Mouse (Mus musculus): ENCODE data around the gene Dst.
"Not testable (repeated sequence)": the region's sequence is repeated elsewhere in the genome, so short reads cannot be mapped to it uniquely, and the experiment has no call there.

Gene Dst

GRCm38 (mm10) chr1:34066401-34066800, 158.4 kb downstream of the Dst start:
- not testable (repeated sequence) for DNase-seq (ENCODE audit: low spot score)

GRCm38 (mm10) chr1:34068341-34068740, 160.3 kb downstream of the Dst start:
- DNase-seq (ENCODE audit: low spot score): no peak

- no peak for DNase-seq (ENCODE audit: low spot score)
These were observed 161.7 kb downstream of the Dst start for GRCm38 (mm10) chr1:34069514-34070290.

- DNase-seq (ENCODE audit: low spot score): no peak
These were observed 162.4 kb downstream of the Dst start for GRCm38 (mm10) chr1:34070474-34070873.

- DNase-seq (ENCODE audit: low spot score): no peak
These were observed 163.1 kb downstream of the Dst start for GRCm38 (mm10) chr1:34070991-34071639.

- DNase-seq (ENCODE audit: low spot score): no peak
These were observed 164.2 kb downstream of the Dst start for GRCm38 (mm10) chr1:34072262-34072661.

GRCm38 (mm10) chr1:34073436-34074169, 165.6 kb downstream of the Dst start:
- no peak for DNase-seq (ENCODE audit: low spot score)

- DNase-seq (ENCODE audit: low spot score): no peak
These were observed 166.5 kb downstream of the Dst start for GRCm38 (mm10) chr1:34074245-34075187.

- DNase-seq (ENCODE audit: low spot score): no peak
These were observed 168.8 kb downstream of the Dst start for GRCm38 (mm10) chr1:34076701-34077421.

GRCm38 (mm10) chr1:34077422-34077790, 169.4 kb downstream of the Dst start:
- DNase-seq (ENCODE audit: low spot score): no peak

- DNase-seq (ENCODE audit: low spot score): no peak
These were observed 169.9 kb downstream of the Dst start for GRCm38 (mm10) chr1:34077941-34078340.

- no peak for DNase-seq (ENCODE audit: low spot score)
These were observed 181.0 kb downstream of the Dst start for GRCm38 (mm10) chr1:34089011-34089410.

GRCm38 (mm10) chr1:34090700-34091099, 182.7 kb downstream of the Dst start:
- DNase-seq (ENCODE audit: low spot score): no peak

GRCm38 (mm10) chr1:34093652-34094051, 185.6 kb downstream of the Dst start:
- DNase-seq (ENCODE audit: low spot score): no peak

- DNase-seq (ENCODE audit: low spot score): no peak
These were observed 186.3 kb downstream of the Dst start for GRCm38 (mm10) chr1:34094301-34094700.

- DNase-seq (ENCODE audit: low spot score): no peak
These were observed 187.1 kb downstream of the Dst start for GRCm38 (mm10) chr1:34095173-34095572.

GRCm38 (mm10) chr1:34096923-34097322, 188.9 kb downstream of the Dst start:
- DNase-seq (ENCODE audit: low spot score): no peak

- DNase-seq (ENCODE audit: low spot score): no peak
These were observed 189.6 kb downstream of the Dst start for GRCm38 (mm10) chr1:34097640-34098039.

- no peak for DNase-seq (ENCODE audit: low spot score)
These were observed 191.4 kb downstream of the Dst start for GRCm38 (mm10) chr1:34099439-34099838.

- no peak for DNase-seq (ENCODE audit: low spot score)
These were observed 192.4 kb downstream of the Dst start for GRCm38 (mm10) chr1:34100385-34100784.

- no peak for DNase-seq (ENCODE audit: low spot score)
These were observed 194.6 kb downstream of the Dst start for GRCm38 (mm10) chr1:34102604-34103003.
